Mouse (Mus musculus) forebrain, embryonic 14.5 days (tissue): ENCODE measurements around the gene Fxyd3. TPM values are rescaled to one million over a fixed set of nuclear protein-coding genes. Genes with fewer than 3 reads are reported as not detected.

Experiments used
- ATAC-seq: fragments of 200-750 bp; cut with Nextera tagmentation; 2 replicates; pipeline ENCODE4 v1.8.0; 2017; ENCODE audit warnings: mild to moderate bottlenecking, moderate library complexity
- DNase-seq: peaks from one replicate; pipeline ENCODE4 v3.0.0-alpha.2; 2015; ENCODE audit warnings: low spot score
- H3K27ac ChIP-seq: fragments of 300-500 bp; sonication (generic); 2 replicates; pipeline ENCODE4 v1.5.1; 2014; ENCODE audit warnings: low read depth, mild to moderate bottlenecking, control low read depth, low read length, moderate library complexity
- H3K27me3 ChIP-seq: fragments of 300-500 bp; sonication (generic); replicated peaks from 2 replicates; pipeline ENCODE4 v1.6.1; 2014; ENCODE audit warnings: low read length, control low read depth, mixed read lengths; ENCODE audit not compliant: control insufficient read depth, insufficient read depth
- H3K36me3 ChIP-seq: fragments of 300-500 bp; sonication (generic); 2 replicates; pipeline ENCODE4 v1.6.1; 2014; ENCODE audit warnings: low read length, control low read depth; ENCODE audit not compliant: control insufficient read depth, insufficient read depth
- H3K4me1 ChIP-seq: fragments of 300-500 bp; sonication (generic); 2 replicates; pipeline ENCODE4 v1.6.1; 2014; ENCODE audit warnings: antibody characterized with exemption, low read length, control low read depth; ENCODE audit not compliant: control insufficient read depth, insufficient read depth
- H3K4me2 ChIP-seq: fragments of 300-500 bp; sonication (generic); 2 replicates; pipeline ENCODE4 v1.6.1; 2014; ENCODE audit warnings: mild to moderate bottlenecking, control low read depth, low read length
- H3K4me3 ChIP-seq: fragments of 300-500 bp; sonication (generic); 2 replicates; pipeline ENCODE4 v1.5.1; 2014; ENCODE audit warnings: low read depth, low read length, control low read depth
- H3K9ac ChIP-seq: fragments of 300-500 bp; sonication (generic); 2 replicates; pipeline ENCODE4 v1.6.1; 2014; ENCODE audit warnings: mild to moderate bottlenecking, low read length, control low read depth, moderate library complexity
- H3K9me3 ChIP-seq: fragments of 300-500 bp; sonication (generic); replicated peaks from 2 replicates; pipeline ENCODE4 v1.6.1; 2016; ENCODE audit warnings: low read length, control low read depth, mixed read lengths; ENCODE audit not compliant: control insufficient read depth
- WGBS: fragments of 180-500 bp; shearing (Covaris S2); extraction: QIAGEN DNeasy Blood & Tissue Kit; methylation state at CpG from one replicate; pipeline ENCODE4 v1.1.7; 2014; 5-methylcytosine and 5-hydroxymethylcytosine counted together
- polyA plus RNA-seq: library from polyadenylated mRNA; unstranded; fragments of >200 nt; fragmentation: Nextera tagmentation; extraction: Ambion mirVana; gene quantifications from 2 replicates; pipeline ENCODE4 v1.2.1, GENCODE M21; 2014

Gene Fxyd3
- polyA plus RNA-seq, 1 experiment from 2014 or later: not detected

DNA sequence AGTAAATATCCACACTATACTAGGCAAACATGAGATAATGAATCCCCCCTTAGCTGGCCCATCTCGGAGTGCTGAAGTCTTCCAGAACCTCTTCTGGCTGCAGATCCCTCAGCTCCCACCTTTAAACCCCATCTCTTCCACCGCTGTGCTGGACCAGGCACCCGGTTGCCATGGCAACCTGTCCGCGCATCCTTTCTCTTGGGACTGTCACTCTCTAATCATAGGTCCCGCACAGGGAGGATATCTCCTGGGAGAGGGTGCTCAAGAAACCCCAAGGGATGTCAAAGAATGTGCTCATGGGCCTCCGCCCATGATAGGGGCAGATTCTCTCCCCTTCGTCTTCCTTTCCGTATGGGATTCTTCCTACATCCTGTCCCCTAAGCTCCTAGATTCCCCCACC, 25.6 kb downstream of the Fxyd3 start:
- Histone ChIP-seq H3K9ac (peak overlapping the region; percentile 38), H3K9me3 (no peaks in the 10 kb centered on the region), H3K36me3 (no peaks in the 10 kb centered on the region), H3K4me1 (peaks cover 11% of the 10 kb centered on the region), H3K27me3 (peaks cover 43% of the 10 kb centered on the region), H3K27ac (no peak overlapping the region), H3K4me3 (peak overlapping the region; percentile 27), H3K4me2 (peak overlapping the region; percentile 53)
- WGBS: 1% methylated on average over 9 of the region's 9 CpGs
- peak; percentile 50 for DNase-seq
- ATAC-seq: peak; percentile 17; the same call in 1 of the 2 replicates

DNA sequence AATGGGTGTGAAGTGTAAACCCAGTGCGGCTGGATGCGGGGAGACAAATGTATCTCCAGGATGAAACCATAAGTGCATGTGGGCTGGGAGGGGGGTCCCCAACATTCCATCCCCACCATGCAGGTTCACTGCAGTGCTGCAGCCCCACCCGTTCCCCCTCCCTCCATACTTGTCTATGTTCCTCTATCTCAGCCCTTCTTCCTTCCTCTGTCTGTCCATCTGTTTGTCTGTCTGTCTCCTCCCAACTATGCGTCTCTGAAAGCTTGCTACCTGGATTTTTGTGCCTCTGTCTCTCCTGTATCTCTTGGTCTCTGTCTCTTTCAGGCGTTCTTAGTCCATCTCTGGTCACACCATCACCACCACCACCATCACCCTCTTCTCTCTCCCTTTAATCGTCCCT, 26.0 kb downstream of the Fxyd3 start:
- 1% methylated on average over 6 of the region's 6 CpGs for WGBS
- ATAC-seq (0 out of 2 replicates have a peak, but pooled peaks have one; percentile 4), DNase-seq (no peak)
- Histone ChIP-seq H3K4me1 (peaks cover 11% of the 10 kb centered on the region), H3K27me3 (peaks cover 43% of the 10 kb centered on the region), H3K36me3 (no peaks in the 10 kb centered on the region), H3K4me3 (peak overlapping the region; percentile 27), H3K9ac (peak overlapping the region; percentile 38), H3K4me2 (peak overlapping the region; percentile 53), H3K9me3 (no peaks in the 10 kb centered on the region), H3K27ac (no peak overlapping the region)

DNA sequence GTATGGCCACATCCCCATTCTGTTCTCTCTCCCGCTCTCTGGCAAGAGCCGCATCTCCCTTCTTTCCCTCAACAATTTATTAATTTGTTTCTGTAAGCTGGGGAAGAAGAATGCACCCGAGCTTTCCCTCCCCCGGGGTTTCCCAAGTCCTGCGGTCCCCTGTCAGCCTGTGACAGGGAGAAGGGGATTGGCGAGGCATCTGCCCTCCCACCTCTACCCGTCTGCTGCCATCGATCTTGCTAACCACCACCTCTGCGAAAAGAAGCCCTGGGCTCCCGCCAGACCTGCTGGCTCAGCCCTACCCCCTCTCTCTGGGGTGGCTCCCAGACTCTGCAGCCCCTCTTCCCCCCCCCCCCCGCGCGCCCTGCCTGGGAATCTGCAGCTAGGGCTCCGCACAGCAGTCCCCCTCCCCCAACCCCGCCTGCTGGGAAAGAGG, 26.6 kb downstream of the Fxyd3 start:
- WGBS: under 1% methylated on average over 12 of the region's 15 CpGs
- DNase-seq (peak; percentile 61), ATAC-seq (peak; percentile 51)
- Histone ChIP-seq H3K9ac (peak overlapping the region; percentile 38), H3K27ac (peak overlapping the region; percentile 5; the same call in 1 of the 2 replicates), H3K9me3 (no peaks in the 10 kb centered on the region), H3K27me3 (peaks cover 43% of the 10 kb centered on the region), H3K4me1 (peaks cover 11% of the 10 kb centered on the region), H3K36me3 (no peaks in the 10 kb centered on the region), H3K4me2 (peak overlapping the region; percentile 53), H3K4me3 (peak overlapping the region; percentile 27)

DNA sequence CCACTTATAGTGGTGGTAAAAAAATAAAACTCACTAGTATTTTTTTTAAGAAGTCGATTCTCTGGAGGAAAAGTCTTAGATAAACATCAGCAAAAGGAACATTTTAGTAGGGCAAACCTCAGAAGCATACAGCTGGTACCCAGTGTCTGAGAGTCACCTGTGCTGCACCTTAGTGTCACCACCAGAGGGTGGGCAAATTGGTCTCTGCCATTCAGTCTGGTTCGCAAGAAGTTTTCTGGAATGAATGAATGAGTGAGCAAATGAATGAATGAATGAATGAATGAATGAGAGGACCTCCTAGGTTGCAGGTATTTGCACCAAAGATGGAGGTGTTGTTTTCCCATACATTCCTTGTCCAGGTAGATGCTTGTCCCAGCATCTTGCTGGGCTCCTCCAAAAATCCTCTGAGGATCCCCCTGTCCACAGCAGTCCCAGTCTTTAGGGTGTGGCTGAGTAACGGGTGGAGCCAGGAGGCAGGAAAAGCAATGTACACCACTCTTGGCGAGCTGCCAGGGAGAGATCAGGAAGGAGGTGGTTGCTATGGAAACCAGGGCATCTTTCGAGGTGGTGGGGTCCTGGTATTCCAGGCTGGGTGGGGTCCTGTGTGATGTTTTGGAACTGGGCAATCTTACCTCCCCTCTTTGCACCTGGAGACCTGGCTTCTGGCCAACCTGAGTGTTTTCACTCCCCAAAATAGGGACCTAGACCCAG, 27.2 kb downstream of the Fxyd3 start:
- Histone ChIP-seq H3K9me3 (no peaks in the 10 kb centered on the region), H3K4me3 (peak overlapping the region; percentile 27), H3K4me1 (peaks cover 11% of the 10 kb centered on the region), H3K4me2 (peak overlapping the region; percentile 53), H3K27ac (0 out of 2 replicates have a peak overlapping the region, but pooled peaks have one; percentile 5), H3K36me3 (no peaks in the 10 kb centered on the region), H3K9ac (peak overlapping the region; percentile 38), H3K27me3 (peaks cover 46% of the 10 kb centered on the region)
- peak; percentile 18; the same call in 1 of the 2 replicates for ATAC-seq
- peak; percentile 79 for DNase-seq
- WGBS: 18% methylated on average over 5 of the region's 5 CpGs

DNA sequence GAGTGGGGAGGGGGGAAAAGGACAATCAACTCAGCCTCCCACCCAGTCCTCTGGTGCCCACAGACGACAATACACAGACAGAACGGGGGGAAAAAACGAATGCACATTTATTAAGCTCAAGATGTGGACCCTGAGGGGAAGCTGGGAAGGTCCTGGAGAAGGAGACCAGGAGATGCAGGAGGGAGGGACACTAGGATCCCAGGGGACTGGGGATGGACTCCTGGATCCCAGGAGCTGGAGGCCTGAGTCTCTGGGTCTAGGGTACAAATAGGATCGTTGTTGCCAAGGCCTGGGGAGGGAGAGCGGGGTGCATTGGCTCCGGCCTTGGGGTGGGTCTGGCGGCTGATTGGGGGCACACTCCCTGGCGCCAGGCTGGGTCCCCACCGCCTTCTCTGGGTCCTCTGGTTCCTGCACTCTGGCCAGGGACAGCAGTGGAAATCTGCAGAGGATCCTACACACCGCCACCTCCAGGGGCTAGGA, 34.0 kb downstream of the Fxyd3 start, which contains the start of gene Fxyd5:
TSS of gene Fxyd5 (minus strand) at position 51 of the 480 bp plus-strand sequence.
- H3K4me1 ChIP-seq: no peaks in the 10 kb centered on the region
- no peak within 1 kb of the TSS for H3K27ac ChIP-seq
- H3K36me3 ChIP-seq: no peaks in the 10 kb centered on the region
- WGBS: 34% methylated on average over 10 of the region's 10 CpGs
- ATAC-seq: no peak
- DNase-seq: no peak
- peaks cover 13% of the 10 kb centered on the region; the same call in 1 of the 2 replicates for H3K27me3 ChIP-seq
- H3K9me3 ChIP-seq: no peaks in the 10 kb centered on the region
- H3K4me3 ChIP-seq: no peak within 1 kb of the TSS; the same call in 1 of the 2 replicates
- H3K9ac ChIP-seq: no peak within 1 kb of the TSS; the same call in 1 of the 2 replicates
- peak within 1 kb of the TSS; percentile 33; the same call in 1 of the 2 replicates for H3K4me2 ChIP-seq

DNA sequence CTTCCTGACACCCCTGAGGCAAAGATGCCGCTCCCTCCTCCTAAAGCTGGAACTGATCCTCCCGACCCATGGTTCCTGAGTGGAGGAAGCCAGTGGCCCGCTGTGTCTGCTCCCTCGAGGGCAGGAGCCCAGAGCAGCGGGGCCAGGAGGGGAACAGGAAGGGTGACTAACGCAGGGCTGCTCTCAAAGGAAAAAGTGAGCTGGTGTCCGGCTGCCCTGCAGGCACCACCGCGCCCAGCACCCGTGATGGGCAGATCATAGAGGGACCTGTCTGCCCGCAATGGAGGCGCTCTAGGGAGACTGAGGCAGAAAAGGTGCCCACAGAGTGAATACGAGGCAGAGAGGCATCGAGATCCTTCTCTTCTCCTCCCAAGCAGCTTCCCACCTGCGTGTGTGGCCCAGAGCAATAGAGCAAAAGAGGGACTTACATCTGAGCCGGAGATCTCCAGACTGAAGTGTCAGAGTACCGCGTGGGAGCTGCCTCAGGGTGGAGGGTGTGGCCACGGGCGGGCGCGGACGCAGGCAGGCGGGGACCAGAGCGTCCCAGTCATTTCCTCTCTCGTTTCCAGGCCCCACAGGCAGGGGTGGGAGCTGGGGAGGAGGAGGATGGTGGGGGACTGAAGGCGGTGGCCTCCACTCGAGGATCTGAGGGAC, 34.7 kb downstream of the Fxyd3 start:
- Histone ChIP-seq H3K27ac (no peak overlapping the region), H3K4me2 (peak overlapping the region; percentile 33; the same call in 1 of the 2 replicates), H3K27me3 (peaks cover 13% of the 10 kb centered on the region; the same call in 1 of the 2 replicates), H3K9ac (no peak overlapping the region; the same call in 1 of the 2 replicates), H3K4me1 (no peaks in the 10 kb centered on the region), H3K4me3 (no peak overlapping the region; the same call in 1 of the 2 replicates), H3K36me3 (no peaks in the 10 kb centered on the region), H3K9me3 (no peaks in the 10 kb centered on the region)
- 3% methylated on average over 28 of the region's 28 CpGs for WGBS
- no peak for DNase-seq
- ATAC-seq: no peak

DNA sequence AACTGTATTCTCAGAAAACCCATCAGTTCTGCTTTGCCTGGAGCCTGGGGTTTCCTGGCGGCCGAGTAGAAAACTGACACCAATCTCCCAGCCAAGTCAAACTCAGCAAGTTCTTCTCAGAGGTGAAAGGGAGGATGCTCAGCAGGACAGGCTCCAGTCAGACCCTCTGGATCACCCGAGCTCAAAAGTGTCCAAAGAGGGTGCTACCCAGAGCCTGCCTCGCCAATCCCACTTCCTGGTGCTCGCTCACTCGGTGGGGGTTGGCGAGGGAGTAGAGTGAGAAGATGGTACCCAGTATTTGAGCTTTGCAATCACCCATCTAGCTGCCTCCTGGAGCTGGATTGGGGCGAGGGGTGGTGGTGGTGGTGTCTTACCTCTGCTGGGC, 35.5 kb downstream of the Fxyd3 start:
- no peak overlapping the region for H3K27ac ChIP-seq
- H3K27me3 ChIP-seq: peaks cover 13% of the 10 kb centered on the region; the same call in 1 of the 2 replicates
- 42% methylated on average over 8 of the region's 8 CpGs for WGBS
- no peak overlapping the region for H3K4me2 ChIP-seq
- DNase-seq (no peak), ATAC-seq (no peak)
- H3K4me3 ChIP-seq: no peak overlapping the region
- no peak overlapping the region for H3K9ac ChIP-seq
- no peaks in the 10 kb centered on the region for H3K4me1 ChIP-seq
- no peaks in the 10 kb centered on the region for H3K36me3 ChIP-seq
- H3K9me3 ChIP-seq: no peaks in the 10 kb centered on the region

DNA sequence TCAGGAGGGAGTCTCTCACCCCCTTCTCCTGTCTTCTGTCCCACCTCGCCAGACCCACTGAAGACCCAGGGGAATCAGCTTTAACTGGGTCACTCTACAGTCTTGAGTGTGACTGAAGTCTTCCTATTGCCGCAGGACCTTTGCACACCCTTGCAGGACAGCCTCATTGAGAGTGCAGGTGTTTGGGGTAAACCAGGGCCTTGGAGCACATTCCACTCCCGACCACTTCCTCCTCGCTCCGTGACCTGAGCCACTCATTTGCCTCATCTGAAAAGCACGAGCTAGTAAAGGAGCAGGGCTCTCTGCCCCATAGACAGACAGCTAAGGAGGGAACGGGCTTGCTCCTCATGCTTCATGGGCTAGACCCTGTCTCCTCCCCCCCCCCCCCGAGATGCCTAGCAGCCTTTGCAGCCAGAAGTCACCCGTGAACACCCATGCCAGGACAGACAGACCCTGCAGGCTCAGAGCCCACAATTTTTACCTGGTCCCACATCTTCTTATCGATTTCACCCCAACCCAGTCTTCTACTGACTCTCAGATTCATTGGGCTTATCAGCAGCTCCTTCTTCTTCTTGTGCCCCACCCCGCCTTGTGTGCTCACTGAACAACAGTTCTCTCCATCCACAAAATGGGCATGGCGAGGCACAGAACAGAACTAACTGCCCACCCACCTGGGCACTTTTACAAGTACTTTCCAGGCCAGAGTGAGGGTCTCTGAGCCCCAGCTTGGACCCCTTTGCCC, 36.1 kb downstream of the Fxyd3 start:
- Histone ChIP-seq H3K9ac (no peak overlapping the region), H3K36me3 (no peaks in the 10 kb centered on the region), H3K9me3 (no peaks in the 10 kb centered on the region), H3K27ac (no peak overlapping the region), H3K4me2 (no peak overlapping the region), H3K4me3 (no peak overlapping the region), H3K4me1 (no peaks in the 10 kb centered on the region), H3K27me3 (peaks cover 13% of the 10 kb centered on the region; the same call in 1 of the 2 replicates)
- WGBS: 83% methylated on average over 12 of the region's 12 CpGs
- ATAC-seq (no peak), DNase-seq (no peak)
